Mouse (Mus musculus): Measurements from ENCODE around the gene Gab1. TPM values are rescaled to one million over a fixed set of nuclear protein-coding genes. Genes with fewer than 3 reads are reported as not detected.

The Gab1 gene
- polyA plus RNA-seq (2012; rRNA removed): 15.5 and 24.2 TPM in 2 replicates

GRCm38 (mm10) chr8:80880196-80881106 lies at the start of gene Gab1:
Gab1 (minus strand) TSS chr8:80880519.

GRCm38 (mm10) chr8:80739155-80739924 lies 141.0 kb downstream of the Gab1 start, which contains the start of gene Smarca5:
Smarca5 (minus strand) TSS chr8:80739497.

Other genes starting within 250 kb of the Gab1 start
- 58.4 and 71.6 TPM in 2 replicates for gene Smarca5, start 141.0 kb downstream of the Gab1 start, polyA plus RNA-seq (2012; rRNA removed)
- gene Usp38, start 134.4 kb upstream of the Gab1 start, polyA plus RNA-seq (2012; rRNA removed): 11.7 and 15.1 TPM in 2 replicates